Mouse (Mus musculus): ENCODE results near the gene Fam131b. TPM values are rescaled to one million over a fixed set of nuclear protein-coding genes. Genes with fewer than 3 reads are reported as not detected.
A peak's percentile ranks its signal among the peaks of the same experiment; 100 is the strongest.

Fam131b gene
- 0.05 and 0.11 TPM in 2 replicates for polyA plus RNA-seq (2014; fragmentation: Nextera tagmentation; extraction: Ambion mirVana)

DNA sequence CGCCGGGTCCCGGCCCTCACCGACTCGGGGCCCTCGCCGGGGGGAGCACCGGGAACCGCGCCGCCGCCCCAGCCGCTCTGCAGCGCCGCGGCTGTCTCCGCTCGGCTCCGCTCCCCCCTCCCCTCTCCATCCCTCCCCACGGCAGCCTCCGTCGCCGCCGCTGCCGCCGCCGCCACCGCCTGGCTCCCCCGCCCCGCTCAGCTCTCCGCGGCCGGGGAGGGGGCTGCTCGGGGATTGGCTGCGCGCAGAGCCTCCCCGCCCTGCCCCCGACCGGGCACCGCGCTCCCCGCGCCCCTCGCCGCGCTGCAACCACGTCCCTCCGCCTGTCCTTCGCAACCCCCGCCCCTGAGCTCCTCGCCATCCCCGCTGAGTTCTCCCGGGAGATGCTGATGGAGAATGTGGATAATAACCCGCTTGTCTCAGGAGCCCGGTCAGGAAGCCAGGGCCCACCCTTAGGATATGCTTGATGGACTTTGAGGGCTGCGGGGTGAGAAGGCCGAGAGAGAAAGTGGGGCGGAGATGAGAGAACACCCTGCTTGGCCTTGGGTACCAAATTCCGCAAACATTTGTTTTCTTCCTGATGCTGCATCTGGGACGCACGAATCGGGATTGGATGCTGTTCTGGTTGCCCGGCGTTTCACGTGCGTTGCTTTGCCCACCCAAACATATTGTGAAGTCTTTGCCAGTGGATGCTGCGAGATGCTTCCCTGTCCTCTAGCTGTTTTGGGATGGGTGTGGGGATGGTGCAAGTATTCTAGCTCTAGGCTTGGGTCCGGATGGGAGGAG, at the start of gene Fam131b:
Fam131b (minus strand) TSS at position 162 of the 786 bp plus-strand sequence.
- Histone ChIP-seq H3K36me3 (ENCODE audit: control insufficient read depth, insufficient read depth, low read length) (no peaks in the 10 kb centered on the region), H3K4me1 (ENCODE audit: control insufficient read depth, insufficient read depth, low read length) (0 out of 2 replicates have a peak, but pooled peaks cover 11% of the 10 kb centered on the region), H3K4me3 (ENCODE audit: low read length) (peak within 1 kb of the TSS; percentile 64), H3K27ac (ENCODE audit: low read depth, low read length) (no peak within 1 kb of the TSS), H3K9ac (ENCODE audit: low read depth, low read length) (peak within 1 kb of the TSS; percentile 54), H3K4me2 (replicated peaks; ENCODE audit: low read depth, low read length) (peak within 1 kb of the TSS; percentile 100), H3K27me3 (ENCODE audit: control insufficient read depth, insufficient read depth, low read length) (peaks cover 30% of the 10 kb centered on the region), H3K9me3 (ENCODE audit: control insufficient read depth, low read length) (no peaks in the 10 kb centered on the region)
- ATAC-seq (ENCODE audit: low FRiP score, low TSS enrichment), result peak; percentile 75
- under 1% methylated on average over 37 of the region's 68 CpGs for WGBS

DNA sequence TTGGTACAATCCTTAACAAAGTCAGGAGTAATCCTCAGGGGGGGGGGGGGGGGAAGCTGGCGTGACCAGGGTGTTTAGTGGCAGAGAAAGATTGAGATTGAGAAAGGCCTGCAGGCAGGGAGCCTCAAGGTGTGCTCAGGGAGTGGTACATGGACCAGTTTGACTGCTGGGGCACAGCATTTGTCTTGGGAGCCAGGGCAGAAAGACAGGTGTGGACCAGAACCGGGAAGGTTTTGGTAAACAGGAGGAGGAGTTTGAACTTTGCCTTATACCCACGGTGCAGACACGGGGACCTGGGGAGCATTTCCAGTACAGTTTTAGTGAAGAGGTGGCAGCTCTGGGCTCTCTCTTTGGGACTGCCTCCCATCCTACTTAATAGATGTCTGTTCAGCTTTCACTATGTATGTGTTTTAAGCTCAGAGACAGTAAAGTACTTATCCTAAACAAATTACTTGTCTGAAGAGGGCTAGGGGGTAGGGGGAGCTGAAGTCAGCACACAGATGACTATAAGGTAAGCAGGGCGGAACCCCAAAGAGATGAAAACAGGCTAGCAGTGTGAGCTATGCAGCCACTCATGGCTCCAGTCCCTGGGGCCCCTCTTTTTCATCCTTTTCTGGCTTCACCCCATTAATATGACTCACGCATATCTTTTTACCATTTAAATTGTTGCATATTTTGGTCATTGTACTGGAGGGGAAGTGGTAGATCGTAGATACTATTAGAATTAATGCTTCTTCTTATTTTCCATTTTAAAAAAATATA, 49.4 kb upstream of the Fam131b start:
- no peaks in the 10 kb centered on the region for H3K9me3 ChIP-seq (ENCODE audit: control insufficient read depth, low read length)
- H3K4me1 ChIP-seq (ENCODE audit: control insufficient read depth, insufficient read depth, low read length), result peaks cover 24% of the 10 kb centered on the region
- ATAC-seq (ENCODE audit: low FRiP score, low TSS enrichment), result no peak
- H3K36me3 ChIP-seq (ENCODE audit: control insufficient read depth, insufficient read depth, low read length), result no peaks in the 10 kb centered on the region
- WGBS, result 46% methylated on average over 6 of the region's 7 CpGs
- peak overlapping the region; percentile 57; the same call in 1 of the 2 replicates for H3K9ac ChIP-seq (ENCODE audit: low read depth, low read length)
- H3K4me3 ChIP-seq (ENCODE audit: low read length), result peak overlapping the region; percentile 57
- peak overlapping the region; percentile 91 for H3K4me2 ChIP-seq (replicated peaks; ENCODE audit: low read depth, low read length)
- H3K27ac ChIP-seq (ENCODE audit: low read depth, low read length), result no peak overlapping the region
- no peaks in the 10 kb centered on the region for H3K27me3 ChIP-seq (ENCODE audit: control insufficient read depth, insufficient read depth, low read length)

DNA sequence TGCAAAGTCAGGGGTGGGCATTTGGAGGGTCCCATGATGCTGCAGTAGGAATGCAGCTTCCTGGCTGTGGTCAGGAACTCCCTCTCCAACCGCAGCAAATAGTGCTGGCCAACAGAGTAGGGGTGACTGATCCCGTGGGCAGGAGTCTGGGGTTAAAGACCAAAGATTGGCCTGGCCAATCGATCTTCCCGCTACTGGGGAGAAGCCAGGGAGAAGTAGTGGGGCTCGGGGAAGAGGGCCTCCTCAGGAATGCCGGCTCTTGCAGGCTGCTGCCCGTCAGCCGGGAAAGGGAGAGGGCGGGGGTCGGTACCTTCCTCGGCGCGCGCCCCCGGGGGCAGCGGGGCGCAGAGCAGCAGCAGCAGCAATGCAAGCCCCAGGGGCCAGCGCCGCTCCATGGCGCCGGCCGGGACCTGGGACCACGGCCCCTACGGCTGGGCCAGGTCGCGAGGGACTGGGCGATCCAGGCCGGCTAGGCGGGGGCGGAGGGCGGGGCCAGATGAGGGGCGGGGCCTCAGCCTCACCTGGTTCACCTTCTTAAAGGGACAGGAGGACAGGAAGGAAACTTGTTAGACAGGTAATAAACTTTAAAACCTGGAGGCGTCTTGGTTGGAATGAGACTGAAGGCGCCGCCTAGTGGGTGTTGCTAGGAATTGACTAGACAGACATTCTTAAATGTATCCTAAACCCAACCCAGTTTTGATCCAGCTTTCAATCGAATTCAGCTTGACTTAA, 48.5 kb upstream of the Fam131b start, which contains the start of gene Epha1:
Epha1 (minus strand) TSS at position 453 of the 732 bp plus-strand sequence.
- H3K27me3 ChIP-seq (ENCODE audit: control insufficient read depth, insufficient read depth, low read length), result no peaks in the 10 kb centered on the region
- peak within 1 kb of the TSS; percentile 57 for H3K9ac ChIP-seq (ENCODE audit: low read depth, low read length)
- H3K4me3 ChIP-seq (ENCODE audit: low read length), result peak within 1 kb of the TSS; percentile 57
- no peaks in the 10 kb centered on the region for H3K9me3 ChIP-seq (ENCODE audit: control insufficient read depth, low read length)
- H3K27ac ChIP-seq (ENCODE audit: low read depth, low read length), result no peak within 1 kb of the TSS
- WGBS, result under 1% methylated on average over 26 of the region's 36 CpGs
- no peaks in the 10 kb centered on the region for H3K36me3 ChIP-seq (ENCODE audit: control insufficient read depth, insufficient read depth, low read length)
- peak; percentile 85 for ATAC-seq (ENCODE audit: low FRiP score, low TSS enrichment)
- H3K4me1 ChIP-seq (ENCODE audit: control insufficient read depth, insufficient read depth, low read length), result peaks cover 24% of the 10 kb centered on the region
- peak within 1 kb of the TSS; percentile 91 for H3K4me2 ChIP-seq (replicated peaks; ENCODE audit: low read depth, low read length)

DNA sequence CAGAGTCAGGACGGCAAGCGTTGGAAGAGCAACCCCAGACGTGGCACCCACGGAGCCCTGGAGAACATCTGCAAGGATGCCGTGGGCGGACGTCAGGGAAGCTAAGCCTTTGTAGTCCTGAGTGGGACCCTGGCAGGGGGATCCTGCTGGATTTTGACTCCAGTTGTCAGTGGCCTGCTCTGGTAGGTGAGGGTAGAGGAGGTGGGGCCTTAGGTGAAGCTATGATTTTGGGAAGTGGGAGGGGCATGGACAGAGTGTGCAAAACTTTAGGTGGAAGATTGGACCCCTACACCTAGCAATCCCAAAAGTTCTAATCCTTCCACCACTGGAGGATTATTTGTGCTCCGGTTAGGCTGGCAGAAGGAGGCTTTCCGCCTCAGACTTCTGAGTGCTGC, 48.0 kb upstream of the Fam131b start:
- peak overlapping the region; percentile 57 for H3K9ac ChIP-seq (ENCODE audit: low read depth, low read length)
- H3K9me3 ChIP-seq (ENCODE audit: control insufficient read depth, low read length), result no peaks in the 10 kb centered on the region
- peak overlapping the region; percentile 91 for H3K4me2 ChIP-seq (replicated peaks; ENCODE audit: low read depth, low read length)
- no peaks in the 10 kb centered on the region for H3K27me3 ChIP-seq (ENCODE audit: control insufficient read depth, insufficient read depth, low read length)
- no peak overlapping the region for H3K27ac ChIP-seq (ENCODE audit: low read depth, low read length)
- no peaks in the 10 kb centered on the region for H3K36me3 ChIP-seq (ENCODE audit: control insufficient read depth, insufficient read depth, low read length)
- ATAC-seq (ENCODE audit: low FRiP score, low TSS enrichment), result peak; percentile 33
- 14% methylated on average over 9 of the region's 9 CpGs for WGBS
- peaks cover 24% of the 10 kb centered on the region for H3K4me1 ChIP-seq (ENCODE audit: control insufficient read depth, insufficient read depth, low read length)
- H3K4me3 ChIP-seq (ENCODE audit: low read length), result peak overlapping the region; percentile 57

DNA sequence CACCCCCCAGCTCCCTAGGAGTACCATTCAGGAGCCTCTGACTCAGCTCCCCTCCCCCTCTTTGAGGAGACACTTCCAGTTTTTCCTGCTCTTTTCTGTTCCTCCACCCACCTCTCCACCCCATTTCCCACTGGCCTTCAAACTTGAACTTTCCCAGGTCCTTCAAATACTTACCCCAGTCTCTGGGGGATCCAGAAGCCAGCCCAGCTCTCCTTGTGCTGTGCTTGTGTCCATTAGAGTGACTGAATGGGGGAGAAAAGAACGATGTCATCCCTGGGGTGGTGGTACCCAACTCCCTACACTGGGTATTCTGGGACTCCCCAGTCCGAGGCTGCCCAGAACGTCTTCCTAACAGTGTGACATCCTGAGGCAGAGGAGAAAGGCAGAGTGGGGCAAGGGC, 47.6 kb upstream of the Fam131b start:
- Histone ChIP-seq H3K36me3 (ENCODE audit: control insufficient read depth, insufficient read depth, low read length) (no peaks in the 10 kb centered on the region), H3K27ac (ENCODE audit: low read depth, low read length) (no peak overlapping the region), H3K9ac (ENCODE audit: low read depth, low read length) (no peak overlapping the region), H3K9me3 (ENCODE audit: control insufficient read depth, low read length) (no peaks in the 10 kb centered on the region), H3K4me1 (ENCODE audit: control insufficient read depth, insufficient read depth, low read length) (peaks cover 24% of the 10 kb centered on the region), H3K27me3 (ENCODE audit: control insufficient read depth, insufficient read depth, low read length) (no peaks in the 10 kb centered on the region), H3K4me2 (replicated peaks; ENCODE audit: low read depth, low read length) (peak overlapping the region; percentile 91), H3K4me3 (ENCODE audit: low read length) (peak overlapping the region; percentile 57; the same call in 1 of the 2 replicates)
- no peak for ATAC-seq (ENCODE audit: low FRiP score, low TSS enrichment)
- WGBS, result 6% methylated on average over 3 of the region's 3 CpGs

DNA sequence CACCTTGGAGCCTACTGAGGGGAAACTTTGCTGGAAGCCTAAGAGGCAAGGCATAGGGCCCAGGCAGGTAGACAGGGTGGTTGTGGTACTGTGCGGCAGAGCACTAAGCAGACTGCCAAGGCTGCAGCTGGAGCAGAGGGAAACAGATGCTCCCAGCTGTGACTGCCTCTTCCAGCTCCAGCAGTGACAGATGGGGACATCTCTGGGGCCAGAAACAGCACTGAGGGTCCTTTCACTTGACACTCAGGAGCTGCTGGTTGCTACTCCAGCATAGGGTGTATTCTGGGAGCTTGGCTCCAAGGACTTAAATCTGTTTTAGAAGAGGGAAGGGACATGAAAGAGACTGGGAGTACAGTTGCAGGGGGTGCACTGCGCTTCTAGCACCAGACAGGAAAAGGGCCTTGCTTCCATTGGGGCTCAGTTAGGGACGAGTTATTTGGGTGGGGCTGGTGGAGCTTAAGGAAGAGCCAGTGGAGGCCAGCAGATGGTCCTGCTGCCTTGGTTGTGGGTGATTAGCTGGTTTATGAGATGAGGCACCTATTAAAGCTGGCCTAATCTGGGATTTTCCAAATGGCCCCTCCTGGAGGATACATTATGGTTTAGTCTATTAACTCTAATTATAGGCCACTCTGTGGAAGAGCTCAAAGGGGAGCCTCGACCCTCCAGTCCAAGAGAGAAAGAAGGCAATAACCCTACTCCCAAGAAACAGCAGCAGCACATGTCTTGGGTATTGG, 46.4 kb upstream of the Fam131b start:
- no peak for ATAC-seq (ENCODE audit: low FRiP score, low TSS enrichment)
- 36% methylated on average over 4 of the region's 4 CpGs for WGBS
- Histone ChIP-seq H3K4me1 (ENCODE audit: control insufficient read depth, insufficient read depth, low read length) (peaks cover 14% of the 10 kb centered on the region), H3K4me2 (replicated peaks; ENCODE audit: low read depth, low read length) (no peak overlapping the region), H3K4me3 (ENCODE audit: low read length) (no peak overlapping the region), H3K9ac (ENCODE audit: low read depth, low read length) (no peak overlapping the region), H3K9me3 (ENCODE audit: control insufficient read depth, low read length) (no peaks in the 10 kb centered on the region), H3K27ac (ENCODE audit: low read depth, low read length) (no peak overlapping the region), H3K27me3 (ENCODE audit: control insufficient read depth, insufficient read depth, low read length) (no peaks in the 10 kb centered on the region), H3K36me3 (ENCODE audit: control insufficient read depth, insufficient read depth, low read length) (no peaks in the 10 kb centered on the region)

DNA sequence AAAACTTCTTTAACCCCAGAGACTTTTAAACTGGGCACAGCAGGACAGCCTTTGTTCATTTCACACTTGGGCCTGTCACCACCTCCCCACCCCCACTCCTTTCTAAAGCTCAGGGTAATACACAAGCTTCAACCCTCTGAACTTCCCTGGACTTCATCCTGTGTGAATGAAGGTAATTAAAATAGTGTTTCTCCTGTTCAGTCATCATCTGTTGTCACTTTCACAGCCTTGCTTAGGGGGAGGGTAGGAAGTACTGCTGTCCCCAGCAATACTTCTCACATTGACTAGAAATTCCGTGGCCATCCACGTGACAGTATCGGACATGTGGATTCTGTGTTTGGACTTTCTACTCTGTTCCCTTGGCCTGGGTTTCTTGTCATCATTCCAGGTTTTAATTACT, 45.4 kb upstream of the Fam131b start:
- Histone ChIP-seq H3K27ac (ENCODE audit: low read depth, low read length) (no peak overlapping the region), H3K4me2 (replicated peaks; ENCODE audit: low read depth, low read length) (no peak overlapping the region), H3K4me3 (ENCODE audit: low read length) (no peak overlapping the region), H3K36me3 (ENCODE audit: control insufficient read depth, insufficient read depth, low read length) (no peaks in the 10 kb centered on the region), H3K27me3 (ENCODE audit: control insufficient read depth, insufficient read depth, low read length) (no peaks in the 10 kb centered on the region), H3K9me3 (ENCODE audit: control insufficient read depth, low read length) (no peaks in the 10 kb centered on the region), H3K9ac (ENCODE audit: low read depth, low read length) (no peak overlapping the region), H3K4me1 (ENCODE audit: control insufficient read depth, insufficient read depth, low read length) (peaks cover 14% of the 10 kb centered on the region)
- ATAC-seq (ENCODE audit: low FRiP score, low TSS enrichment), result no peak
- 22% methylated on average over 3 of the region's 3 CpGs for WGBS

DNA sequence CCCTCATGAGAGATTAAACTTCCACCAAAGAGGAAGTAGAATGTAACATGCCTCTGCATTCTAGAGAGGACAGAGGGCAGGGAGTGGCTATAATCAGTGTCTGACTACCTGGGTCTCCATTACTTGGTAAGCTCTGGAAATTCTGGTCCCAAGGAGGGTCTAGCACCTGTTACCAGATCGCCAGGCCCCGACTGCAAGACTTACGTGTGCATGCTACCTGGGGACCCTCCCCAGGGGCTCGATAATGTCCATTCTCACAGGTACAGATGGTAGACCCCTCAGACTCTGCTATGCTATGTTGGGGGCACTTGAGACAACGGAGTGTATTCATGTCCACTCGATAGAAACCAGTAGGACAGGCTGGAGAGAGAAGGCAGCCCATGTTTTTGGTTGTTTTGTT, 40.8 kb upstream of the Fam131b start:
- no peaks in the 10 kb centered on the region for H3K4me1 ChIP-seq (ENCODE audit: control insufficient read depth, insufficient read depth, low read length)
- H3K9me3 ChIP-seq (ENCODE audit: control insufficient read depth, low read length), result no peaks in the 10 kb centered on the region
- H3K4me3 ChIP-seq (ENCODE audit: low read length), result no peak overlapping the region
- 91% methylated on average over 6 of the region's 6 CpGs for WGBS
- no peak overlapping the region for H3K9ac ChIP-seq (ENCODE audit: low read depth, low read length)
- H3K27ac ChIP-seq (ENCODE audit: low read depth, low read length), result no peak overlapping the region
- H3K4me2 ChIP-seq (replicated peaks; ENCODE audit: low read depth, low read length), result no peak overlapping the region
- no peaks in the 10 kb centered on the region for H3K27me3 ChIP-seq (ENCODE audit: control insufficient read depth, insufficient read depth, low read length)
- peaks cover 11% of the 10 kb centered on the region; the same call in 1 of the 2 replicates for H3K36me3 ChIP-seq (ENCODE audit: control insufficient read depth, insufficient read depth, low read length)
- ATAC-seq (ENCODE audit: low FRiP score, low TSS enrichment), result no peak

Data from kidney, embryonic 14.5 days (tissue).